Mouse (Mus musculus) urinary bladder, postnatal 0 days (tissue): Measurements from ENCODE around the gene Olfr141. TPM values are rescaled to one million over a fixed set of nuclear protein-coding genes. Genes with fewer than 3 reads are reported as not detected.

Experiments used
- polyA plus RNA-seq: library from polyadenylated mRNA; unstranded; fragments of >200 nt; fragmentation: Nextera tagmentation; extraction: Ambion mirVana; gene quantifications from 2 replicates; pipeline ENCODE4 v1.2.1, GENCODE M21; 2015

Olfr141 gene
- polyA plus RNA-seq: not detected in 2 replicates

GRCm38 (mm10) chr2:86809918-86810317 lies at the start of gene Olfr141:
TSS of gene Olfr141 (minus strand) at chr2:86810018.

DNA sequence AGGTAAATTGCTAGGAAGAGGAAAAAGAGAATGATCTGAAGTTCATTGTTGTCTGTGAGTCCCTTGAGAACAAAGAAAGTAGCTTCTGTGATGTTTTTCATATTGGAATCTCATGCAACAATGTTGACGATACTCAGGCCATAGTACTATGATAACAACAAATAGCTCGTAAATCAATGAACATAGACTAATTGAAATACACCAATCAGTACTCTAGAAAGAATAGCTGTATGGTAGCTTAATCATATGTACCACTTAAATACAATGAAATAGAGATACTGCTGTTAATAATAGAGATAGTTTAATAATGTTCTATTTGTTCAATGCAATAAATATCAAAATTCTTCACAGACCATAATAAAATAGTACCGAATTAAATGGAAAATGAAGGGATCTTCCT lies 41.8 kb upstream of the Olfr141 start, which contains the start of gene Olfr1095:
Olfr1095 (minus strand) TSS at position 101 of the 400 bp plus-strand sequence.

GRCm38 (mm10) chr2:86824363-86824762 lies 14.5 kb upstream of the Olfr141 start, which contains the start of gene Olfr1094:
TSS of gene Olfr1094 (plus strand) at chr2:86824663.

DNA sequence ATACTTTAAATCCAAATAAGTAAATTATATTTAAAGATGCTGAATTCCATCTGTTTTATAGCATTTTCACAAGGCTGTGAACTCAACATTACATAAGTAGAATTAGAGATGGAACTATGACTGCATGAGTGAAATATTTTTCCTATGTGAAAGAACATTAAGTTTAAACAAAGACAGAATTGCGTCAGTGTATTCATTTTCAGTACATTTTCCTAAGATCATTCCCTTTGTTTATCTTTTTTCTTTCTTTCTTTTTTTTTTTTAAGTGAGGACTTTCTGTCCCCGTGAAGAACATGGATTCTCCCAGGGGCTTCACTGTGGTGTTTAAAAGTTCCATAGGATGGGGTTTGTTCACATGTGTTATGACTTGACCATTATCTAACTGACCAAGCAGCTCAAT lies 27.6 kb downstream of the Olfr141 start, which contains the start of gene Olfr1093:
Olfr1093 (plus strand) TSS at position 301 of the 400 bp plus-strand sequence.

GRCm38 (mm10) chr2:86758893-86759292 lies 50.9 kb downstream of the Olfr141 start, which contains the start of gene Olfr1090:
TSS of gene Olfr1090 (minus strand) at chr2:86758993.

Other genes starting within 250 kb of the Olfr141 start
- not detected in 2 replicates for gene Olfr1082, start 211.1 kb downstream of the Olfr141 start, polyA plus RNA-seq
- gene Olfr1084, start 170.3 kb downstream of the Olfr141 start, polyA plus RNA-seq: not detected in 2 replicates
- not detected in 2 replicates for gene Olfr1085, start 148.0 kb downstream of the Olfr141 start, polyA plus RNA-seq
- gene Olfr1086, start 129.9 kb downstream of the Olfr141 start, polyA plus RNA-seq: not detected in 2 replicates
- not detected in 2 replicates for gene Olfr1087, start 111.6 kb downstream of the Olfr141 start, polyA plus RNA-seq
- not detected in 2 replicates for gene Olfr1089, start 76.3 kb downstream of the Olfr141 start, polyA plus RNA-seq
- gene Olfr1090, start 51.0 kb downstream of the Olfr141 start, polyA plus RNA-seq: not detected in 2 replicates
- not detected in 2 replicates for gene Olfr1093, start 27.5 kb downstream of the Olfr141 start, polyA plus RNA-seq
- gene Olfr1094, start 14.6 kb upstream of the Olfr141 start, polyA plus RNA-seq: not detected in 2 replicates
- gene Olfr1095, start 41.7 kb upstream of the Olfr141 start, polyA plus RNA-seq: not detected in 2 replicates
- gene Gm13723, start 64.8 kb upstream of the Olfr141 start, polyA plus RNA-seq: not detected in 2 replicates
- not detected in 2 replicates for gene Olfr1097, start 82.2 kb upstream of the Olfr141 start, polyA plus RNA-seq
- not detected in 2 replicates for gene Olfr1098, start 114.5 kb upstream of the Olfr141 start, polyA plus RNA-seq
- gene Olfr1099, start 150.7 kb upstream of the Olfr141 start, polyA plus RNA-seq: not detected in 2 replicates
- gene Olfr1100, start 169.9 kb upstream of the Olfr141 start, polyA plus RNA-seq: not detected in 2 replicates
- not detected in 2 replicates for gene Olfr1101, start 181.2 kb upstream of the Olfr141 start, polyA plus RNA-seq
- not detected in 2 replicates for gene Olfr1102, start 188.4 kb upstream of the Olfr141 start, polyA plus RNA-seq
- gene Olfr1104, start 217.1 kb upstream of the Olfr141 start, polyA plus RNA-seq: not detected in 2 replicates
- not detected in 2 replicates for gene Olfr1105, start 226.5 kb upstream of the Olfr141 start, polyA plus RNA-seq
- not detected in 2 replicates for gene Olfr1106, start 242.3 kb upstream of the Olfr141 start, polyA plus RNA-seq